Mouse (Mus musculus) midbrain, embryonic 16.5 days (tissue): ENCODE measurements around the gene Cmpk2. TPM values are rescaled to one million over a fixed set of nuclear protein-coding genes. Genes with fewer than 3 reads are reported as not detected.
"Not testable (repeated sequence)": the region's sequence is repeated elsewhere in the genome, so short reads cannot be mapped to it uniquely, and the experiment has no call there.

Experiments used
- ATAC-seq: fragments of 200-750 bp; cut with Nextera tagmentation; 2 replicates; pipeline ENCODE4 v1.8.0; 2017; ENCODE audit warnings: moderate TSS enrichment
- H3K27ac ChIP-seq: fragments of 300-500 bp; sonication (generic); 2 replicates; pipeline ENCODE4 v1.5.1; 2014; ENCODE audit warnings: mild to moderate bottlenecking, low read length, mixed read lengths
- H3K27me3 ChIP-seq: fragments of 300-500 bp; sonication (generic); 2 replicates; pipeline ENCODE4 v1.6.1; 2014; ENCODE audit warnings: low read depth, low read length, mixed read lengths; ENCODE audit not compliant: control insufficient read depth, insufficient read depth
- H3K36me3 ChIP-seq: fragments of 300-500 bp; sonication (generic); 2 replicates; pipeline ENCODE4 v1.6.1; 2014; ENCODE audit warnings: mild to moderate bottlenecking, low read length, moderate library complexity, mixed read lengths; ENCODE audit not compliant: control insufficient read depth, insufficient read depth
- H3K4me1 ChIP-seq: fragments of 300-500 bp; sonication (generic); 2 replicates; pipeline ENCODE4 v1.6.1; 2014; ENCODE audit warnings: mild to moderate bottlenecking, low read length, mixed read lengths; ENCODE audit not compliant: control insufficient read depth, insufficient read depth
- H3K4me2 ChIP-seq: fragments of 300-500 bp; sonication (generic); 2 replicates; pipeline ENCODE4 v1.6.1; 2014; ENCODE audit warnings: mild to moderate bottlenecking, low read length, mixed read lengths
- H3K4me3 ChIP-seq: fragments of 300-500 bp; sonication (generic); 2 replicates; pipeline ENCODE4 v1.5.1; 2014; ENCODE audit warnings: low read depth, mild to moderate bottlenecking, low read length, moderate library complexity, mixed read lengths
- H3K9ac ChIP-seq: fragments of 300-500 bp; sonication (generic); 2 replicates; pipeline ENCODE4 v1.6.1; 2014; ENCODE audit warnings: low read depth, low read length, mixed read lengths
- H3K9me3 ChIP-seq: fragments of 300-500 bp; sonication (generic); replicated peaks from 2 replicates; pipeline ENCODE4 v1.6.1; 2014; ENCODE audit warnings: mild to moderate bottlenecking, low read length, mixed read lengths; ENCODE audit not compliant: control insufficient read depth, poor library complexity, severe bottlenecking
- WGBS: fragments of 180-500 bp; shearing (Covaris S2); extraction: QIAGEN DNeasy Blood & Tissue Kit; methylation state at CpG from one replicate; pipeline ENCODE4 v1.1.7; 2014; 5-methylcytosine and 5-hydroxymethylcytosine counted together
- polyA plus RNA-seq: library from polyadenylated mRNA; unstranded; fragments of >200 nt; fragmentation: Nextera tagmentation; extraction: Ambion mirVana; gene quantifications from 2 replicates; pipeline ENCODE4 v1.2.1, GENCODE M21; 2015

Cmpk2 gene
- polyA plus RNA-seq, 1 experiment from 2014 or later = 25.1 TPM

DNA sequence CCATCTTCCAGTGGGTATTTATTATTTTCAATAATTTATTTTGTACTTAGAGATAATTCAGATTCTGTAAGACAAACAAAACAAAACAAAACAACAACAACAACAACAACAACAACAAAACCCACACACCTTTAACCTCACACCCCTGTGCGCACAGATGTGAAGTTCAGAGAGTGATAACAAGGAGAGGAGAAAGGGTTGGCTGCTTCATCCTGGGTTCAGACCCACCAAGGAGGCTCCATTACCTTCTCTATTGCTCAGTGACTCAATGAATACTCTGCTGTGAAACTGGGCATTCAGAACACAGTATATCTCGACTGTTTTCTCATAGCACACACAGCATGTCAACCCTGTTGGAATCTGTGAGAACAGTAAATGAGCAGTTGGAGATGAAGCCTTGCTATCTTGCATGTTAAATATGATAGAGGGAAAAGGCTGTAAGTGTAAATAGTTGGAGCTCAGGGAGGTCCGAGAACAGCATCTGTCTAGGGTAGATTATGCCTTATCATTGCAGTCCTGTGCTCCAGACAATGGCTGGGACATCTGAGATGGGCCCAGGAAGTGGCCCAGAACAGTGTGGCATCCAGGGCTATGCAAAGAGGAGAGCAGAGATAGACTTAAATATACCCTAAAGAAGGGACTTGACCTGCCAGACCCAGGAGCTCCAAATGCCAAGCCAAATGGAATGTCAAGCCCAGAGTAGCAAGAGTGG, 3.9 kb downstream of the Cmpk2 start:
- 85% methylated on average over 3 of the region's 3 CpGs for WGBS
- H3K4me3 ChIP-seq = no peak overlapping the region
- no peak overlapping the region for H3K27ac ChIP-seq
- no peak for ATAC-seq
- no peaks in the 10 kb centered on the region for H3K9me3 ChIP-seq
- H3K4me2 ChIP-seq = no peak overlapping the region
- H3K4me1 ChIP-seq = peaks cover 18% of the 10 kb centered on the region
- no peaks in the 10 kb centered on the region for H3K27me3 ChIP-seq
- H3K36me3 ChIP-seq = no peaks in the 10 kb centered on the region
- no peak overlapping the region for H3K9ac ChIP-seq

DNA sequence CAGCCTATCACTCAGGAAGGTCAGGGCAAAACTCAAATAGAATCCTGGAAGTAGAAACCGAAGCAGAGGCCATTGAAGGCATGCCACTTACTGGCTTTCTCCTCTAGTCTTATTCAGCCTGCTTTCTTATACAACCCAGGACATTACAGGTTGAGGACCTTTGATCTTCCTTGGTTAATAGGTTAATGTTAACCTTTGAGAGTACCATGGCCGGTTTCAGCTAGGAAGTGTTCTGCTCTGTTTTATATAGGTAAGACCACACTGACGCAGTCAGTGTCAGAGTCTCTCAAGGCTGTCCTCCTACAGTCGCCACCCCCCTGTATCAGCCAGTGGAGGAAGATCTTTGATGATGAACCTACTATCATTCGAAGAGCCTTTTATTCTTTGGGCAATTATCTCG, 4.7 kb downstream of the Cmpk2 start:
- no peaks in the 10 kb centered on the region for H3K9me3 ChIP-seq
- no peak overlapping the region for H3K9ac ChIP-seq
- no peak for ATAC-seq
- H3K4me1 ChIP-seq = peaks cover 15% of the 10 kb centered on the region
- H3K27ac ChIP-seq = no peak overlapping the region
- H3K4me3 ChIP-seq = no peak overlapping the region
- 92% methylated on average over 6 of the region's 6 CpGs for WGBS
- 0 out of 2 replicates have a peak, but pooled peaks cover 3% of the 10 kb centered on the region for H3K36me3 ChIP-seq
- H3K27me3 ChIP-seq = no peaks in the 10 kb centered on the region
- no peak overlapping the region for H3K4me2 ChIP-seq

DNA sequence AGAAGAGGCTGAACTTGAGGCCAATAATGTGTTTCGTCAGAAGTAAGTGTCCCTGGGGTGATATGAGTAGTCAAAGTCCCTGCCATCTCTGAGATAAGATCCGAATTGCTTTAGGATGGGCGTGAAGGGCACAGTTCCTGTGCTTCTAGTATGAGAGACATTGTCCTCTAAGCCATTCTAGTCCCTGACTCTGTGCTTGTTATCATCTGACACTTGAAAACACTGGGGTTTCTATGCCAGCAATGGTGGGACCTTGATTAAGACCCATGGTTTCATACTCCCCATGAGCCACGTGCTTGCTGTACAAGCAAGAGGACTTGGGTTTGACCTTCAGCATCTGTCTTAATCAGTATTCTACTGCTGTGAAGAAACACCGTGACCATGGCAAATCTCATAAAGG, 8.2 kb downstream of the Cmpk2 start:
- no peaks in the 10 kb centered on the region for H3K4me1 ChIP-seq
- H3K9me3 ChIP-seq = no peaks in the 10 kb centered on the region
- no peaks in the 10 kb centered on the region for H3K27me3 ChIP-seq
- H3K9ac ChIP-seq = no peak overlapping the region
- no peak overlapping the region for H3K4me3 ChIP-seq
- no peak overlapping the region for H3K4me2 ChIP-seq
- no peak overlapping the region for H3K27ac ChIP-seq
- no peak for ATAC-seq
- 77% methylated on average over 5 of the region's 5 CpGs for WGBS
- H3K36me3 ChIP-seq = 0 out of 2 replicates have a peak, but pooled peaks cover 3% of the 10 kb centered on the region

DNA sequence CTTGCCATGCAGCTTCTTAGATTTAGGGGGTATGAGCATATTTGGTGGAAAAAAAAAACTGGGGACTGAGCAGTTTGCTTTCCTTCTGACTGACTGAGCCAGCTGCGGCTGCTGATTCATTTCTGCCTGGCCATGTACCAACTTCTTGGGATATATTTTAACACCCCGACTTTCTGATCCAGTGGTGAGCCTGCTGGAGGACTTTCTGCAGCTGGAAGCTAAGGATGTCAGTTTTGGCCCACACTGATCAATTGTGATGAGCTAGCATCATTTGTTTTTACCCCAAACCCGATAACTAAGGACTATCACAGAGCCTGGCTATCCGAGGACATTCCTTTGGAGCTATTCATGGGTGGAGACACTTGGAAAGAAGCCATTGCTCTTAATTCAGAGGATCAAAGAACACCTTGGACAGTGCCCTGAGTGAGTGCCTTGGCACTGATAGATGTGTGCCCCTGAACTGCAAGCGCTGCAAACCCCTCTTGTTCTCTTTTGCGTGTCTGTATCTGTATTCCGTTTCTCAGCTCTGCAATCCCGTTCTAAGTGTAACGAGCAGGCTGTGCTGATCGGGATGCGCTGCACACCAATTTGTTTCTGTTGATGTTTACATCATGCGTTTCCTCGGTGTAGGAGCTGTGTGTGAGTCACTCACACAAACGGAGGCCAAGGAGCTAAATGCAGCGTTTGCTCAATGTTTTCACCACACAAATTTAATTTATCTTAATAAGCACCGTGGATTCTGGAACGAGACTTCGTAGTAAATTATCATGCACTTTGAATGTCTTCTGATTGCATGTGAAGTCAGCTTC, 9.4 kb downstream of the Cmpk2 start:
- Histone ChIP-seq H3K4me1 (no peaks in the 10 kb centered on the region), H3K4me2 (no peak overlapping the region), H3K9ac (no peak overlapping the region), H3K27ac (no peak overlapping the region), H3K36me3 (0 out of 2 replicates have a peak, but pooled peaks cover 3% of the 10 kb centered on the region), H3K4me3 (no peak overlapping the region), H3K27me3 (no peaks in the 10 kb centered on the region), H3K9me3 (no peaks in the 10 kb centered on the region)
- ATAC-seq = no peak
- 88% methylated on average over 18 of the region's 18 CpGs for WGBS

DNA sequence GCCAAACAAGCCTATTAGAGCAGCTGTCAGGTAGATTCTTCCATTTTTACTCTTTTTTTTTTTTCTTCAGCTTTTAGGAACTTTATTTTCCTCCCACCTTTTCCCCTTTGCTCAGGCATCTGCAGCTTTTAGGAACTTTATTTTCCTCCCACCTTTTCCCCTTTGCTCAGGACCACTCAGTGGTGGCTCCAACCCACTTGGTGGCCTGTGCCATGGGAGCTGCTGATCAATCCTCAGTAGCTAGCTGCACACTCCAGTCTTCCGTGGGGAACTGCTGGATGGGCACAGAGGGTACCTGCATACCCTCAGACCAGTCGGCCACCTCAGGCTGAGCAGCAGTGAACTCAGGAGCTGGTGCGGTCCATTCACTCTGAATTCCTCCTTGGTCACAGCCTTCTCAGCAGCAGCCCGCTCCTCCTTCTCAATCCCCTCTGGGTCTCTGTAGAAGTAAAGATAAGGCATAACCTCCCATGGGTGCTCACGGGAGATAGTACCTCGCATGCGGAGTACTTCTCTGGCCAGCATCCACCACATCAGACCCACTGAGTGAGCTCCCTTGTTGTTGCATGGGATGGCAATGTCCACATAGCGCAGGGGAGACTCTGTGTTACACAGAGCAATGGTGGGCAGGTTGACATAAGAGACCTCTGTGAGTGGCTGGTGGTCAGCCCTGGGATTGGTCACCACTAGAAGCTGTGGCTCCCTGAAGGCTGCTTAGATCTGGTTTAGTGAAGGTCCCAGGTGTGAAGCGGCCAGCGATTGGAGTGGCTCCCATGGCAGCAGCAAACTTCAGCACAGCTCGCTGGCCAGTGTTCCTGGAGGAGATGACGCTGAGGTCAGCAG, 17.0 kb downstream of the Cmpk2 start:
- H3K27me3 ChIP-seq, H3K27ac ChIP-seq, H3K9ac ChIP-seq, ATAC-seq, H3K9me3 ChIP-seq, H3K4me3 ChIP-seq, H3K4me2 ChIP-seq, H3K4me1 ChIP-seq, H3K36me3 ChIP-seq: not testable (repeated sequence)
- WGBS = 93% methylated on average over 12 of the region's 12 CpGs

DNA sequence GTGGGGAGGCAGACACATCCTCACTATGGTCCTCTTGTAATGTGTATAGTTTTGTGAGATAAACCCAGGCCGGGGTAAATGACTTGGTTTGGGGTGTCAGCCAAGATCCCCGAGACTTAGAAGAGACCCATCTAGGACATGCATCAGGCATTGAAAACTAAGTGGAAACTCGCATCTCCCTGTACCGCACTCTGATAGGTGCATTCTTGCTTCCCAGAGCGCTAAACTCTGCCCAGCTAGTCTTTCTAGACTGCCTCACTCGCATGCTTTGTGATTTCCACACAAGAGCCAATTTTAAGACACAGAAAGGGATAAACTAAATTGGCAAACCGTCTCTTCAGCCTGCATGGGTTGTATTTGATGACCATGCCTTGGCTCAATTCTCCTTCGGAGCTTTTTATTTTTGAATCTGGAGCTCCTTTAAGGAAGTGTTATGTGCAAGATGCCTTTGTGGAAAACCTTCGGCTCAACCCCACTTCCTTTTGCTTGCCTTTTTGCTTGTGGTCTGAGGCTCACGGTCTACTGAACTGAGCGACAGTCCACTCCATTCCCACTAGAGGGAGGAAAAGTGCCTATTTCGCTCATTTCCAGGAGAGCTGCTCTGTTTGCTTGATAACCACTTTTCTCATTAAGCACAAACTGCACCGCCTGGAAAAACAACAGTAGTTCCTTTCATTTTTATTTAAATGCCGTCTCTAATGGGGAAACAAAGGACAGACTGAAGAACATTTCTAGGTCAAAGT, 19.0 kb downstream of the Cmpk2 start:
- Histone ChIP-seq H3K4me2 (no peak overlapping the region; the same call in 1 of the 2 replicates), H3K36me3 (no peaks in the 10 kb centered on the region), H3K9ac (no peak overlapping the region), H3K4me1 (peaks cover 4% of the 10 kb centered on the region), H3K27me3 (no peaks in the 10 kb centered on the region), H3K4me3 (no peak overlapping the region), H3K27ac (no peak overlapping the region), H3K9me3 (no peaks in the 10 kb centered on the region)
- 38% methylated on average over 14 of the region's 14 CpGs for WGBS
- ATAC-seq = peak; percentile 76

DNA sequence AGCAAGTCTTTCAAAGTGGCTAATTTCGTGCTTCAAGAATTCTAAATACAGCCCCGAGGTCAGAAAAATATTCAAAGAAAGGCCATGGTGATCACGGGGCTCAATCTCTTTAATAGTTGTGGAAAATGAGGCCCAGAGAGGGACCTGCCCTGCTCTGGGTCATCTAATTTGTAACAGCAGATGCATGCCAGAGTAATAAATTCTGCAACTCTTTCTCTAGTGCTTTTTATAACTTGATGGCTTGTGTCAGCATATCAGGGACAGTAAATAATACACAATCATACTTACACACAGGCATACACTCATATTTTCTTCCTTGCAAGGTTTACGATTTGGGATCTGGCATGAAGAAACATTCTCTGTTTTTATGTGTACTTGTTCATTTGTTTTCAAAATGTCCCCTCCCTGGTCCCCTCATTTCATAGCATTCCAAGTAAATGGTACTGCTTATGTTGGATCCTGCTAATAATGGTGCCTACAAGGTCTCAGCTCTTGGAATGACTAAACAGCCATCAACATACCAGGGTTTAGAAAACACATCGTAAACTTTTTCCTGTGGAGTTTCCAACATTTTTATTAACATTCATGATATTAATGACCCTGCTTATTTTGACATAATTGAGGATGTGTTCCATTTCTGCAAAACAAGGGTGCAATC, 19.7 kb downstream of the Cmpk2 start:
- WGBS = 34% methylated on average over 5 of the region's 5 CpGs
- Histone ChIP-seq H3K27me3 (no peaks in the 10 kb centered on the region), H3K36me3 (no peaks in the 10 kb centered on the region), H3K9ac (no peak overlapping the region), H3K4me2 (no peak overlapping the region), H3K4me3 (no peak overlapping the region), H3K9me3 (no peaks in the 10 kb centered on the region), H3K4me1 (peaks cover 4% of the 10 kb centered on the region), H3K27ac (no peak overlapping the region)
- ATAC-seq = no peak

DNA sequence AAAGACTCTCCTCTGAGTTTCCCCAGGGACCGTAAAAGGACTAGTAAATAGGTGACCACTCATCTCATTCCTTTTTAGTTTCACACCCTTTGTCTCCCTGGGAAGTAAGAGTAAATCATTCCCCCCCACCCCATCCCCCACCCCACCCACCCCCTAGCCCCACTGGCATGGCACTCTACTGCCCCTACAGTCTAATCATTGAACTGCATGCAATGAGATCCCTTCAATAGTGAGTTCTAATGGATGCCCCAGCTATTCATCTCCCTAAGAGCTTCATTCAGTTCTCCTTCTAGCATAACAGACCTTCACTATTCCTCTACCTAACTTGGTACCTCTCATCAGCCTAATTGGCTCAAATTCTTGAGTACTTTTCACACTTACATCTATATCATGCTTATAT, 20.9 kb downstream of the Cmpk2 start:
- Histone ChIP-seq H3K27me3 (no peaks in the 10 kb centered on the region), H3K4me2 (no peak overlapping the region), H3K27ac (no peak overlapping the region), H3K36me3 (no peaks in the 10 kb centered on the region), H3K9ac (no peak overlapping the region), H3K4me1 (peaks cover 4% of the 10 kb centered on the region), H3K9me3 (no peaks in the 10 kb centered on the region), H3K4me3 (no peak overlapping the region)
- no peak for ATAC-seq
- 97% methylated on average over 1 of the region's 1 CpGs for WGBS
